Mouse (Mus musculus) embryo, embryonic 11 days (tissue): ENCODE measurements around the gene Vstm2l.

Source experiments
- DNase-seq: peaks from one replicate; pipeline ENCODE4 v3.0.0-alpha.2; 2015

The Vstm2l gene

GRCm38 (mm10) chr2:157935444-157936171, 21.2 kb downstream of the Vstm2l start:
- DNase-seq: no peak

- no peak for DNase-seq
These were observed 22.2 kb downstream of the Vstm2l start for GRCm38 (mm10) chr2:157936676-157937075.

GRCm38 (mm10) chr2:157940586-157941185, 26.2 kb downstream of the Vstm2l start:
- peak; percentile 33 for DNase-seq

- peak; percentile 90 for DNase-seq
These were observed 29.2 kb downstream of the Vstm2l start for GRCm38 (mm10) chr2:157943514-157944155.

GRCm38 (mm10) chr2:157944156-157944893, 29.9 kb downstream of the Vstm2l start:
- DNase-seq: peak; percentile 28

- no peak for DNase-seq
These were observed 39.5 kb downstream of the Vstm2l start for GRCm38 (mm10) chr2:157953978-157954377.

GRCm38 (mm10) chr2:157957707-157958108, 43.3 kb downstream of the Vstm2l start:
- peak; percentile 23 for DNase-seq

GRCm38 (mm10) chr2:157967856-157968255, 53.4 kb downstream of the Vstm2l start:
- no peak for DNase-seq

- no peak for DNase-seq
These were observed 55.7 kb downstream of the Vstm2l start for GRCm38 (mm10) chr2:157970124-157970523.

GRCm38 (mm10) chr2:157970669-157971068, 56.2 kb downstream of the Vstm2l start:
- peak; percentile 86 for DNase-seq

- peak; percentile 50 for DNase-seq
These were observed 60.4 kb downstream of the Vstm2l start for GRCm38 (mm10) chr2:157974604-157975501.

GRCm38 (mm10) chr2:157975595-157975994, 61.1 kb downstream of the Vstm2l start:
- peak; percentile 53 for DNase-seq

- no peak for DNase-seq
These were observed 64.8 kb downstream of the Vstm2l start for GRCm38 (mm10) chr2:157979241-157979640.

GRCm38 (mm10) chr2:157982727-157983126, 68.3 kb downstream of the Vstm2l start:
- DNase-seq: no peak

- no peak for DNase-seq
These were observed 68.8 kb downstream of the Vstm2l start for GRCm38 (mm10) chr2:157983276-157983675.

- DNase-seq: no peak
These were observed 71.2 kb downstream of the Vstm2l start for GRCm38 (mm10) chr2:157985611-157986010.

- no peak for DNase-seq
These were observed 71.8 kb downstream of the Vstm2l start for GRCm38 (mm10) chr2:157986235-157986634.

GRCm38 (mm10) chr2:157988416-157989190, 74.2 kb downstream of the Vstm2l start:
- DNase-seq: no peak

GRCm38 (mm10) chr2:157989946-157990345, 75.5 kb downstream of the Vstm2l start:
- peak; percentile 39 for DNase-seq

- no peak for DNase-seq
These were observed 76.6 kb downstream of the Vstm2l start for GRCm38 (mm10) chr2:157991026-157991425.

- no peak for DNase-seq
These were observed 78.0 kb downstream of the Vstm2l start for GRCm38 (mm10) chr2:157992501-157992900.
